Mouse (Mus musculus) macrophage (primary cell): ENCODE results near the gene Ppt1. TPM values are rescaled to one million over a fixed set of nuclear protein-coding genes. Genes with fewer than 3 reads are reported as not detected.

ENCODE experiments used
- H3K27ac ChIP-seq: fragments of 350-480 bp; formaldehyde crosslinking; 2 replicates; pipeline ENCODE4 v1.9.0; 2021
- H3K36me3 ChIP-seq: fragments of 350-480 bp; formaldehyde crosslinking; 2 replicates; pipeline ENCODE4 v1.9.0; 2021; ENCODE audit errors: inconsistent target
- H3K4me3 ChIP-seq: fragments of 350-480 bp; formaldehyde crosslinking; 2 replicates; pipeline ENCODE4 v1.9.0; 2021; ENCODE audit errors: inconsistent target
- H3K79me2 ChIP-seq: fragments of 350-480 bp; formaldehyde crosslinking; 2 replicates; pipeline ENCODE4 v1.9.0; 2021; ENCODE audit errors: inconsistent target
- WGBS: methylation state at CpG from one replicate; pipeline ENCODE4 v1.1.7; 2026; ENCODE audit warnings: inconsistent platforms; ENCODE audit not compliant: missing documents; 5-methylcytosine and 5-hydroxymethylcytosine counted together
- polyA plus RNA-seq: library from polyadenylated mRNA; stranded (reverse); fragments of 250-400 nt; gene quantifications from 3 replicates; pipeline ENCODE4 v1.2.4, GENCODE M21; 2018; ENCODE audit warnings: inconsistent platforms

Ppt1 gene
- polyA plus RNA-seq, 1 experiment from 2014 or later: 164 TPM

DNA sequence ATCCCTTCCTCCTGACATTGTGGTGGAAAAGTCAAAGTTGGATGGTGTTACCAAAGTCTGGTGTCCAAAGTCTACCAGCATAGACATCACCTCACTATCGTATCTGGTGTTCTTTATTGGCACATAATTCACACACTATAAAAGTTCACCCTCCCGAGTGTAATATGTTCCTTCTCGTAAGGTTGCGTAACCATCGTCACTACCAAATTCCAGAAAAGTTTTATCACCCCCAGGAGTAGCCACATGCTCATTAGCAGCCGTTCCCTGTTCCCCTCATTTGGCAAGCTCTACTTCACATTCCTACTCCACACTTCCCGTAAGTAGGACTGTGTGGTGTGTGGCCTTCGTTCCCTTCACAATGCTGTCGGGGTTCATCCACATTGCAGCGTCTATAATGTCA is 69.3 kb downstream of the Ppt1 start:
- WGBS: 86% methylated on average over 10 of the region's 10 CpGs
- Histone ChIP-seq H3K79me2 (no peaks in the 10 kb centered on the region), H3K27ac (no peak overlapping the region), H3K4me3 (no peak overlapping the region), H3K36me3 (no peaks in the 10 kb centered on the region)

Other genes starting within 250 kb of the Ppt1 start
- not detected in 3 replicates for gene 9530002B09Rik, start 147.0 kb upstream of the Ppt1 start, polyA plus RNA-seq
- 402 to 842 TPM (median 678 TPM) in 3 replicates for gene Cap1, start 49.8 kb downstream of the Ppt1 start, polyA plus RNA-seq
- not detected in 3 replicates for gene Mfsd2a, start 124.9 kb downstream of the Ppt1 start, polyA plus RNA-seq
- gene Mycl, start 159.4 kb downstream of the Ppt1 start, polyA plus RNA-seq: 0.07 to 0.16 TPM (median 0.09 TPM) in 3 replicates
- gene Trit1, start 180.4 kb downstream of the Ppt1 start, polyA plus RNA-seq: 5.4 to 8.2 TPM (median 7.6 TPM) in 3 replicates